Mouse (Mus musculus) limb, embryonic 10.5 days (tissue): ENCODE data around the gene Hecw2. TPM values are rescaled to one million over a fixed set of nuclear protein-coding genes. Genes with fewer than 3 reads are reported as not detected.
A peak's percentile ranks its signal among the peaks of the same experiment; 100 is the strongest.

Experiments used
- DNase-seq: peaks from one replicate; pipeline ENCODE4 v3.0.0-alpha.2; 2017; ENCODE audit warnings: low spot score
- H3K27ac ChIP-seq: fragments of 300-500 bp; sonication (generic); 2 replicates; pipeline ENCODE4 v1.5.1; 2016; ENCODE audit warnings: mild to moderate bottlenecking
- H3K27me3 ChIP-seq: fragments of 300-500 bp; sonication (generic); 2 replicates; pipeline ENCODE4 v1.6.1; 2016; ENCODE audit warnings: low read depth, mild to moderate bottlenecking; ENCODE audit not compliant: poor library complexity, severe bottlenecking
- H3K36me3 ChIP-seq: fragments of 300-500 bp; sonication (generic); 2 replicates; pipeline ENCODE4 v1.6.1; 2016; ENCODE audit warnings: mild to moderate bottlenecking, moderate library complexity
- H3K4me1 ChIP-seq: fragments of 300-500 bp; sonication (generic); 2 replicates; pipeline ENCODE4 v1.6.1; 2016
- H3K4me3 ChIP-seq: fragments of 300-500 bp; sonication (generic); 2 replicates; pipeline ENCODE4 v1.5.1; 2016; ENCODE audit warnings: mild to moderate bottlenecking, moderate library complexity
- H3K9me3 ChIP-seq: fragments of 300-500 bp; sonication (generic); replicated peaks from 2 replicates; pipeline ENCODE4 v1.6.1; 2016; ENCODE audit warnings: mild to moderate bottlenecking
- WGBS: fragments of 180-500 bp; shearing (Covaris S2); methylation state at CpG from one replicate; pipeline ENCODE4 v1.1.7; 2016; 5-methylcytosine and 5-hydroxymethylcytosine counted together
- polyA plus RNA-seq: library from polyadenylated mRNA; unstranded; fragments of >200 nt; fragmentation: Nextera tagmentation; extraction: Ambion mirVana; gene quantifications from 2 replicates; pipeline ENCODE4 v1.2.1, GENCODE M21; 2016

The Hecw2 gene
- polyA plus RNA-seq, 1 experiment from 2014 or later: 2.5 TPM

GRCm38 (mm10) chr1:54145106-54145505 lies 49.9 kb downstream of the Hecw2 start:
- H3K4me3 ChIP-seq: no peak overlapping the region
- WGBS: 90% methylated on average over 5 of the region's 5 CpGs
- no peak for DNase-seq
- no peaks in the 10 kb centered on the region for H3K9me3 ChIP-seq
- no peaks in the 10 kb centered on the region for H3K27me3 ChIP-seq
- no peak overlapping the region for H3K27ac ChIP-seq
- H3K36me3 ChIP-seq: no peaks in the 10 kb centered on the region
- 0 out of 2 replicates have a peak, but pooled peaks cover 5% of the 10 kb centered on the region for H3K4me1 ChIP-seq

GRCm38 (mm10) chr1:54133802-54134436 lies 61.0 kb downstream of the Hecw2 start:
- peaks cover 12% of the 10 kb centered on the region; the same call in 1 of the 2 replicates for H3K4me1 ChIP-seq
- H3K4me3 ChIP-seq: no peak overlapping the region
- no peak overlapping the region for H3K27ac ChIP-seq
- H3K27me3 ChIP-seq: no peaks in the 10 kb centered on the region
- H3K9me3 ChIP-seq: no peaks in the 10 kb centered on the region
- no peak for DNase-seq
- WGBS: 67% methylated on average over 4 of the region's 4 CpGs
- H3K36me3 ChIP-seq: no peaks in the 10 kb centered on the region

GRCm38 (mm10) chr1:54128714-54129431 lies 66.1 kb downstream of the Hecw2 start:
- DNase-seq: no peak
- WGBS: 86% methylated on average over 5 of the region's 5 CpGs
- no peaks in the 10 kb centered on the region for H3K9me3 ChIP-seq
- H3K27ac ChIP-seq: no peak overlapping the region
- H3K36me3 ChIP-seq: no peaks in the 10 kb centered on the region
- no peak overlapping the region for H3K4me3 ChIP-seq
- no peaks in the 10 kb centered on the region for H3K27me3 ChIP-seq
- peaks cover 8% of the 10 kb centered on the region; the same call in 1 of the 2 replicates for H3K4me1 ChIP-seq

GRCm38 (mm10) chr1:54126991-54127742 lies 67.8 kb downstream of the Hecw2 start:
- H3K36me3 ChIP-seq: no peaks in the 10 kb centered on the region
- WGBS: 84% methylated on average over 10 of the region's 10 CpGs
- H3K27me3 ChIP-seq: no peaks in the 10 kb centered on the region
- H3K4me3 ChIP-seq: no peak overlapping the region
- no peak overlapping the region for H3K27ac ChIP-seq
- H3K9me3 ChIP-seq: no peaks in the 10 kb centered on the region
- DNase-seq: no peak
- H3K4me1 ChIP-seq: peaks cover 6% of the 10 kb centered on the region; the same call in 1 of the 2 replicates

GRCm38 (mm10) chr1:54122551-54122950 lies 72.4 kb downstream of the Hecw2 start:
- H3K27ac ChIP-seq: no peak overlapping the region
- H3K9me3 ChIP-seq: no peaks in the 10 kb centered on the region
- H3K4me3 ChIP-seq: no peak overlapping the region
- 82% methylated on average over 2 of the region's 2 CpGs for WGBS
- no peaks in the 10 kb centered on the region for H3K36me3 ChIP-seq
- DNase-seq: no peak
- H3K27me3 ChIP-seq: no peaks in the 10 kb centered on the region
- peaks cover 14% of the 10 kb centered on the region; the same call in 1 of the 2 replicates for H3K4me1 ChIP-seq

- no peaks in the 10 kb centered on the region for H3K27me3 ChIP-seq
- no peaks in the 10 kb centered on the region for H3K9me3 ChIP-seq
- 86% methylated on average over 5 of the region's 5 CpGs for WGBS
- no peaks in the 10 kb centered on the region for H3K36me3 ChIP-seq
- H3K4me3 ChIP-seq: no peak overlapping the region
- no peak for DNase-seq
- peaks cover 14% of the 10 kb centered on the region; the same call in 1 of the 2 replicates for H3K4me1 ChIP-seq
- no peak overlapping the region for H3K27ac ChIP-seq
Observed at GRCm38 (mm10) chr1:54121071-54121730, 73.8 kb downstream of the Hecw2 start.

GRCm38 (mm10) chr1:54119638-54120320 lies 75.2 kb downstream of the Hecw2 start:
- DNase-seq: no peak
- Histone ChIP-seq H3K27me3 (no peaks in the 10 kb centered on the region), H3K9me3 (no peaks in the 10 kb centered on the region), H3K27ac (0 out of 2 replicates have a peak overlapping the region, but pooled peaks have one; percentile 2), H3K36me3 (no peaks in the 10 kb centered on the region), H3K4me1 (peaks cover 14% of the 10 kb centered on the region; the same call in 1 of the 2 replicates), H3K4me3 (no peak overlapping the region)
- 76% methylated on average over 9 of the region's 9 CpGs for WGBS

- H3K27ac ChIP-seq: no peak overlapping the region
- H3K27me3 ChIP-seq: no peaks in the 10 kb centered on the region
- H3K4me1 ChIP-seq: peaks cover 14% of the 10 kb centered on the region; the same call in 1 of the 2 replicates
- H3K9me3 ChIP-seq: no peaks in the 10 kb centered on the region
- DNase-seq: no peak
- 81% methylated on average over 8 of the region's 8 CpGs for WGBS
- no peak overlapping the region for H3K4me3 ChIP-seq
- no peaks in the 10 kb centered on the region for H3K36me3 ChIP-seq
Observed at GRCm38 (mm10) chr1:54118342-54118973, 76.5 kb downstream of the Hecw2 start.

- no peak overlapping the region for H3K27ac ChIP-seq
- no peaks in the 10 kb centered on the region for H3K9me3 ChIP-seq
- no peaks in the 10 kb centered on the region for H3K4me1 ChIP-seq
- DNase-seq: no peak
- H3K36me3 ChIP-seq: no peaks in the 10 kb centered on the region
- no peak overlapping the region for H3K4me3 ChIP-seq
- no peaks in the 10 kb centered on the region for H3K27me3 ChIP-seq
- WGBS: 89% methylated on average over 8 of the region's 8 CpGs
Observed at GRCm38 (mm10) chr1:54110920-54111605, 83.9 kb downstream of the Hecw2 start.

- no peak overlapping the region for H3K27ac ChIP-seq
- H3K36me3 ChIP-seq: no peaks in the 10 kb centered on the region
- no peak overlapping the region for H3K4me3 ChIP-seq
- H3K4me1 ChIP-seq: no peaks in the 10 kb centered on the region
- 71% methylated on average over 5 of the region's 5 CpGs for WGBS
- H3K27me3 ChIP-seq: no peaks in the 10 kb centered on the region
- no peak for DNase-seq
- no peaks in the 10 kb centered on the region for H3K9me3 ChIP-seq
Observed at GRCm38 (mm10) chr1:54109255-54109654, 85.7 kb downstream of the Hecw2 start.

- Histone ChIP-seq H3K27me3 (no peaks in the 10 kb centered on the region), H3K4me1 (no peaks in the 10 kb centered on the region), H3K36me3 (no peaks in the 10 kb centered on the region), H3K27ac (no peak overlapping the region), H3K4me3 (no peak overlapping the region), H3K9me3 (no peaks in the 10 kb centered on the region)
- WGBS: 93% methylated on average over 3 of the region's 3 CpGs
- DNase-seq: no peak
Observed at GRCm38 (mm10) chr1:54106756-54107155, 88.2 kb downstream of the Hecw2 start.
